Mouse (Mus musculus) retina, adult 2 months (tissue): ENCODE results near the gene Rnd2.
A peak's percentile ranks its signal among the peaks of the same experiment; 100 is the strongest.
"Not testable (repeated sequence)": the region's sequence is repeated elsewhere in the genome, so short reads cannot be mapped to it uniquely, and the experiment has no call there.

Source experiments
- DNase-seq: peaks from one replicate; pipeline ENCODE4 v3.0.0-alpha.2; 2012; ENCODE audit warnings: low read depth, low spot score

Rnd2 gene

GRCm38 (mm10) chr11:101446860-101447259, 17.9 kb upstream of the Rnd2 start:
- not testable (repeated sequence) for DNase-seq

- no peak for DNase-seq
Observed at GRCm38 (mm10) chr11:101447786-101448185, 17.0 kb upstream of the Rnd2 start.

GRCm38 (mm10) chr11:101448274-101448746, 16.5 kb upstream of the Rnd2 start, which contains the start of gene Ifi35:
Gene Ifi35, plus strand, starts transcription at chr11:101448407.
- no peak for DNase-seq

GRCm38 (mm10) chr11:101448899-101449298, 15.9 kb upstream of the Rnd2 start:
- DNase-seq: no peak

GRCm38 (mm10) chr11:101449596-101449995, 15.2 kb upstream of the Rnd2 start:
- DNase-seq: not testable (repeated sequence)

GRCm38 (mm10) chr11:101450394-101450793, 14.4 kb upstream of the Rnd2 start:
- no peak for DNase-seq

GRCm38 (mm10) chr11:101451536-101451935, 13.3 kb upstream of the Rnd2 start:
- DNase-seq: no peak

GRCm38 (mm10) chr11:101452093-101452774, 12.6 kb upstream of the Rnd2 start:
- no peak for DNase-seq

- no peak for DNase-seq
Observed at GRCm38 (mm10) chr11:101454702-101455101, 10.1 kb upstream of the Rnd2 start.

GRCm38 (mm10) chr11:101455627-101456026, 9.2 kb upstream of the Rnd2 start:
- no peak for DNase-seq

GRCm38 (mm10) chr11:101457631-101458030, 7.2 kb upstream of the Rnd2 start:
- no peak for DNase-seq

GRCm38 (mm10) chr11:101458217-101458616, 6.6 kb upstream of the Rnd2 start:
- DNase-seq: no peak

- DNase-seq: no peak
Observed at GRCm38 (mm10) chr11:101459716-101460115, 5.1 kb upstream of the Rnd2 start.

- no peak for DNase-seq
Observed at GRCm38 (mm10) chr11:101460321-101460720, 4.5 kb upstream of the Rnd2 start.

GRCm38 (mm10) chr11:101462141-101462540, 2.7 kb upstream of the Rnd2 start:
- no peak for DNase-seq

- DNase-seq: no peak
Observed at GRCm38 (mm10) chr11:101462583-101463440, 2.0 kb upstream of the Rnd2 start.

- no peak for DNase-seq
Observed at GRCm38 (mm10) chr11:101465101-101465868, 486 bp downstream of the Rnd2 start.

GRCm38 (mm10) chr11:101465869-101466551, 1.2 kb downstream of the Rnd2 start, which contains the start of gene Vat1:
Gene Vat1, minus strand, starts transcription at chr11:101466230.
- DNase-seq: peak; percentile 64

GRCm38 (mm10) chr11:101466552-101466950, 1.8 kb downstream of the Rnd2 start:
- not testable (repeated sequence) for DNase-seq

- DNase-seq: peak; percentile 60
Observed at GRCm38 (mm10) chr11:101467477-101468262, 2.9 kb downstream of the Rnd2 start.
